Mouse (Mus musculus) intestine, embryonic 15.5 days (tissue): ENCODE measurements around the gene Pla2g16. TPM values are rescaled to one million over a fixed set of nuclear protein-coding genes. Genes with fewer than 3 reads are reported as not detected.

Experiments
- ATAC-seq: fragments of 200-750 bp; cut with Nextera tagmentation; 2 replicates; pipeline ENCODE4 v1.8.0; 2017; ENCODE audit warnings: moderate TSS enrichment, moderate library complexity
- H3K27ac ChIP-seq: fragments of 300-500 bp; sonication (generic); 2 replicates; pipeline ENCODE4 v1.5.1; 2015; ENCODE audit warnings: mild to moderate bottlenecking, inconsistent platforms
- H3K27me3 ChIP-seq: fragments of 300-500 bp; sonication (generic); replicated peaks from 2 replicates; pipeline ENCODE4 v1.6.1; 2015; ENCODE audit warnings: inconsistent platforms
- H3K36me3 ChIP-seq: fragments of 300-500 bp; sonication (generic); 2 replicates; pipeline ENCODE4 v1.6.1; 2015; ENCODE audit warnings: inconsistent platforms
- H3K4me1 ChIP-seq: fragments of 300-500 bp; sonication (generic); replicated peaks from 2 replicates; pipeline ENCODE4 v1.6.1; 2015; ENCODE audit warnings: inconsistent platforms
- H3K4me2 ChIP-seq: fragments of 300-500 bp; sonication (generic); replicated peaks from 2 replicates; pipeline ENCODE4 v1.6.1; 2015; ENCODE audit warnings: mild to moderate bottlenecking, inconsistent platforms
- H3K4me3 ChIP-seq: fragments of 300-500 bp; sonication (generic); replicated peaks from 2 replicates; pipeline ENCODE4 v1.5.1; 2015; ENCODE audit warnings: inconsistent platforms
- H3K9ac ChIP-seq: fragments of 300-500 bp; sonication (generic); 2 replicates; pipeline ENCODE4 v1.6.1; 2015; ENCODE audit warnings: inconsistent platforms
- H3K9me3 ChIP-seq: fragments of 300-500 bp; sonication (generic); 2 replicates; pipeline ENCODE4 v1.6.1; 2016; ENCODE audit warnings: inconsistent platforms
- WGBS: fragments of 180-500 bp; shearing (Covaris S2); methylation state at CpG from one replicate; pipeline ENCODE4 v1.1.7; 2015; 5-methylcytosine and 5-hydroxymethylcytosine counted together
- polyA plus RNA-seq: library from polyadenylated mRNA; unstranded; fragments of >200 nt; fragmentation: Nextera tagmentation; extraction: Ambion mirVana; gene quantifications from 2 replicates; pipeline ENCODE4 v1.2.1, GENCODE M21; 2015

Pla2g16 gene
- polyA plus RNA-seq, 1 experiment from 2014 or later: 7.6 TPM

DNA sequence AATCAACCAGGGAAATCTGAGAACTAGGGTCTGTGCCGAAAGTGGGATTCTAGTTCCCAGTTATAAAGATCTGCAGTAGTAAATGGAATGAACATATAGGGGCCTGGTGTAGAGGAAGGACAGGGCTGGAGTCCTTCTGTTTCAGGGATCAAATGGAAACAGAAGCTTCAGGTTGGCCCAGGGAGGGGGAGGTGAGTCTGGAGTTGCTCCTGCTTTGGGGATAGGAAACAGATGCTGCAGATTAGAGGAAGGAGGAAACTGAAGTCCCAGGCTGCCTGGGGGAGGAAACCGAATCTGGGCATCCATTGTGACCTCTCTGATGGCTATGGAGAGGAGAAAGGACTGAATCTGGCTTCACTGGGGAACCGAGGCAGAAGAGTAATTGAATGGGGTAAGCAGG is 11.1 kb downstream of the Pla2g16 start:
- no peak for ATAC-seq
- no peak overlapping the region for H3K9ac ChIP-seq
- H3K9me3 ChIP-seq: no peaks in the 10 kb centered on the region
- no peaks in the 10 kb centered on the region for H3K27me3 ChIP-seq
- 43% methylated on average over 3 of the region's 3 CpGs for WGBS
- no peak overlapping the region for H3K4me3 ChIP-seq
- no peaks in the 10 kb centered on the region for H3K36me3 ChIP-seq
- H3K27ac ChIP-seq: no peak overlapping the region
- H3K4me1 ChIP-seq: no peaks in the 10 kb centered on the region
- H3K4me2 ChIP-seq: no peak overlapping the region

DNA sequence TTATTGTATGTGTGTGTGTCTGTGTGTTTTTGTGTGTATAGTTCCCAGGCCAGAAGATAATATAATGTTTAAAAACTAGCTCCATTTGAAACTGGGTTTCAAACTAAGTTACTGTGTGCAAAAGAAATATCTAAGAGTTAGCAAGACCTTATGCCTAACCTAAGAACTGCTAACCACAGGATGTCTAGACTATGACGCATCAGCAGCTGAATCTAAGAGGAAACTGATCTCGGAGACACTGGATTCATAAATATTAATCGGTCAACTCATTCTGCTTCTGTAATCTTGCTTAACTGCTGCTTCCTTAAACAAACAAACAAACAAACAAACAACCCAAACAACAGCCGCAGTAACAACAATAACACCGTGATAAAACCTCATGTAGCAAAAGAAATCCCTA is 12.4 kb downstream of the Pla2g16 start:
- no peaks in the 10 kb centered on the region for H3K27me3 ChIP-seq
- no peak overlapping the region for H3K4me3 ChIP-seq
- no peaks in the 10 kb centered on the region for H3K4me1 ChIP-seq
- H3K27ac ChIP-seq: no peak overlapping the region
- H3K4me2 ChIP-seq: no peak overlapping the region
- ATAC-seq: no peak
- no peaks in the 10 kb centered on the region for H3K9me3 ChIP-seq
- WGBS: 85% methylated on average over 5 of the region's 5 CpGs
- H3K9ac ChIP-seq: no peak overlapping the region
- H3K36me3 ChIP-seq: no peaks in the 10 kb centered on the region

DNA sequence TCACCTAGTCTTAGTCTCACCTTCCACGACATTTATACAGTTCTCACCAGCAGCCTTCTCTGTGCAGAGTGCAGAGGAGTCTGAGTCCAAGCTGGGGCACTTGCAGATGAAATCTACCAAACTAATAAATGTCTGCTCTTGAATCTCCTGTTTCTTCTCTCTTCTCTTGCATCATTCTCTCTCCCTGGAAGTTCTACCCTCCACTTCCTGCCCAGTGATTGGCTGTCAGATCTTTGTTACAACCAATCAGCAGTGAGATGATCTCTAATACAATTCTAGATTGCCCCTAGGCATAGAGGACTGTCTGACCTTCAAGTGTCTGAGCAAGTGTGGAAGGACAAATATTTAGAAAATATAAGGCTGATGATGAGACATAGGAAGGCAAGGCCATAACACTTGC is 18.9 kb downstream of the Pla2g16 start:
- Histone ChIP-seq H3K27ac (no peak overlapping the region), H3K36me3 (no peaks in the 10 kb centered on the region), H3K27me3 (no peaks in the 10 kb centered on the region), H3K9ac (no peak overlapping the region), H3K4me1 (no peaks in the 10 kb centered on the region), H3K4me2 (no peak overlapping the region), H3K4me3 (no peak overlapping the region), H3K9me3 (no peaks in the 10 kb centered on the region)
- ATAC-seq: no peak
- 76% methylated on average over 1 of the region's 1 CpGs for WGBS

DNA sequence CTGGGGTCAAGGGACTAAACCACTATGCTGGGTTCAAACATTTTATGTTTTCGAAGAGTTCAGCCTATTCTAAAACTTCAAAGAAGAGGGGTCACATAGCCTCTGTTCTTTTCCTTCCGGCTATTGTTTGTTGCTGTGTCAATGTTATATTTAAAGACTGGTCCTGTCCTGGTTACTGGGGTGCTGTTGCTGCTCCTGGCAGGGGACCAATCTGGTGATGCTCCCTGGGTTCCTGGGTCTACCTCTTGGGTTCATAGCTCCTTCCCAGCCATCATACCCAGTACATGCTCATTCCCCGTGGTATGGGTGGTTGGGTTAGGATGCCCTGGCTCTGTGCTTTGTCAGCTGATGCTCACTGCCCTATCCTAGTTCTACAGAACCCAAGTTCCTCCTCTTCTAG is 20.5 kb downstream of the Pla2g16 start:
- Histone ChIP-seq H3K9ac (no peak overlapping the region), H3K4me1 (no peaks in the 10 kb centered on the region), H3K36me3 (no peaks in the 10 kb centered on the region), H3K4me2 (no peak overlapping the region), H3K4me3 (no peak overlapping the region), H3K27ac (no peak overlapping the region), H3K9me3 (no peaks in the 10 kb centered on the region), H3K27me3 (no peaks in the 10 kb centered on the region)
- ATAC-seq: no peak
- WGBS: 79% methylated on average over 3 of the region's 3 CpGs

DNA sequence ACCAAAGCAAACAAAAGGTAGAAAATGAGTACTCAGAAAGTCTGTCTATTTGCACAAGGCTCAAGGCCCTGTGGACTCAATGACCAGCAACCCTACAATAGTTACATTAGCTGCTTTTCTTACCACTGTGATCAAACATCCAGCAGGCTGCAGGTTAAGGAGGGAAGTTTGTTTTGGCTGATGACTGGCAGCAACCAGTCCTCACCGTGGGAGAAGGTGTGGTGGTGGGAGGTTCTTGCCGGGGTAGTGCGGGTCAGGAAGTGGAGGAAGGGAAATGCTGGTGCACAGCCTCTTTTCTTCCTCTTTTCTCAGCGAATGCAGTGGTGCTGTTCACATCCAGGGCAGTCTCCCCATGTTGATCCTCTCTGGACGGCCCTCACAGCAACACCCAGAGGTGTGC is 23.8 kb downstream of the Pla2g16 start:
- no peak overlapping the region for H3K27ac ChIP-seq

DNA sequence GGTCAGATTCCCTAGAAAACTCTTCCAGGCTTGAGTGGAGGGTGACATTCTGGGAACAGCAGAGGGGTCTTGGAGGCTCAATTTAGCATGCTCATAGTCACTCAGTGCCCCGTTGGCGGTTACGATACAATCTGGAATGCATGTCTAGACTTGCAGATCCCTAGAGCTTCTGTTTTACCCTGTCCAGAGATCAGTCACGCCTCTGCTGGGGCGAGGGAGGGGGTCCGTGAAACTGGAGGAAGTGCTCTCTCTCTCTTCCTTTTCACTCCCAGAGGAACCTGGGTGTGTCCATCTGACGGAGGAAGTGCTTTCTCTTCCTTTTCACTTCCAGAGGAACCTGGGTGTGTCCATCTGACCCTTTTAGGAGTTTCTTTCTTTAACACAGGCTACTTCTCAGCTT is 25.8 kb downstream of the Pla2g16 start:
- 59% methylated on average over 7 of the region's 7 CpGs for WGBS
- no peaks in the 10 kb centered on the region for H3K27me3 ChIP-seq
- no peak for ATAC-seq

More for the DNA sequence above, 23.8 kb downstream of the Pla2g16 start:
- no peaks in the 10 kb centered on the region for H3K36me3 ChIP-seq
- 43% methylated on average over 5 of the region's 5 CpGs for WGBS
- no peak for ATAC-seq
- no peaks in the 10 kb centered on the region for H3K27me3 ChIP-seq
- H3K4me3 ChIP-seq: no peak overlapping the region
- no peaks in the 10 kb centered on the region for H3K9me3 ChIP-seq
- H3K4me1 ChIP-seq: no peaks in the 10 kb centered on the region
- no peak overlapping the region for H3K9ac ChIP-seq
- no peak overlapping the region for H3K4me2 ChIP-seq

DNA sequence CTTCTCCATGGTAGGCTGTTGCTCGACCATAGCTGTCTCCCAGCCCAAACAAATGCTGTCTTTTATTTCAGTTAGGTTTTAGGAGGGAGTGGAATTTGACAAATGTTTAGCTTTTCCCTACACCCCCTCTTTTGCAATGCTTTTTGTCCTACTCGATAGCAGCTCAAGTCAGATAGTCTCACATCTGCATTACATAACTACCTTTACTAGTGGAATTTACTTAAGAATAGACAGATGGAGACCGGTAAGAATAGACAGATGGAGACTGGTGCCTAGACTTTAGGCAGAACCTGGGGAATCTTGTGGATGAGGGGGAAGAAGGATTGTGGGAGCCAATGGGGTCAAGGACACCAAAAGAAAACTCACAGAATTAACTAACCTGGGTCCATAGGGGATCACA is 26.3 kb downstream of the Pla2g16 start:
- 82% methylated on average over 3 of the region's 3 CpGs for WGBS
- no peak overlapping the region for H3K4me3 ChIP-seq
- H3K4me1 ChIP-seq: no peaks in the 10 kb centered on the region
- H3K27me3 ChIP-seq: no peaks in the 10 kb centered on the region
- H3K4me2 ChIP-seq: no peak overlapping the region
- no peaks in the 10 kb centered on the region for H3K36me3 ChIP-seq
- no peak for ATAC-seq
- H3K27ac ChIP-seq: no peak overlapping the region
- no peaks in the 10 kb centered on the region for H3K9me3 ChIP-seq
- H3K9ac ChIP-seq: no peak overlapping the region

More for the DNA sequence above, 25.8 kb downstream of the Pla2g16 start:
- H3K9ac ChIP-seq: no peak overlapping the region
- no peak overlapping the region for H3K4me2 ChIP-seq
- H3K9me3 ChIP-seq: no peaks in the 10 kb centered on the region
- H3K4me3 ChIP-seq: no peak overlapping the region
- H3K4me1 ChIP-seq: no peaks in the 10 kb centered on the region
- H3K27ac ChIP-seq: no peak overlapping the region
- H3K36me3 ChIP-seq: no peaks in the 10 kb centered on the region

DNA sequence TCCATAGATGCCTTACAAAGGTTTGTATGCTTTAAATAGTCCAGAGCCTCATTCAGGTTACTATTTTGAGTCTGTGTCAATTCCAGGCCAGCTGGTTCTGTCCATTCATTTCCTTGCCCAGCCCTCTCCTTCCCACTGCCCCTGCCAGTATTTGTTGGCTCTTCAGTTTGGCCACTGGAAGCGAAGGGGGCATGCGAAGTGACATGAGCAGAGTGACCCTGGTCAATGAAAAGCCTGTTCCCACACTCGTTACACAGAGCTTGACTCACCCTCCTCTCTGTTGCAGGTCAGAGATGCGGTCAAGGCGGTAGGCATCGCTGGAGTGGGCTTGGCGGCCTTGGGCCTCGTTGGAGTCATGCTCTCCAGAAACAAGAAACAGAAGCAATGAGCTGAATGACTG is 28.0 kb downstream of the Pla2g16 start:
- Histone ChIP-seq H3K4me1 (no peaks in the 10 kb centered on the region), H3K27me3 (no peaks in the 10 kb centered on the region), H3K9ac (no peak overlapping the region), H3K36me3 (no peaks in the 10 kb centered on the region), H3K9me3 (no peaks in the 10 kb centered on the region), H3K27ac (no peak overlapping the region), H3K4me2 (no peak overlapping the region), H3K4me3 (no peak overlapping the region)
- no peak for ATAC-seq
- 88% methylated on average over 8 of the region's 8 CpGs for WGBS

DNA sequence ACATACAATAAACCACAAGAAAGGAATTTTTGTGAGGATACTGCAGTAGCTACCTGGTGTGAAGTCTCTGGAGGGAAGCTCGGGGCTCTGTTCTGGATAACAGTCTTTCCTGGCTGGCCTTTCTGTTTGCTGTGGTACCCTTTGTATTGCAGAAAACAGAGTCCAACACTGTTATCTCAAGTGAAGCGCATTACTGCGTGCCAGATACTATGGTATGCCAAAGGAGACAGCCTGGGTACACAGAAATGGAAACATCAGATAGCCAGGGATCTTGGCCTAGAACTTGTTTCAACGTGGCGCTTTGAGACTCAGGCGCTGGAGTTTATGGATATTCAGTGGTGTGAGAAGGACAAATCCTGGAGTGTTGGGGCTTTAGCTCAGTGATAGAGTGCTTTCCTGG is 28.5 kb downstream of the Pla2g16 start:
- H3K9me3 ChIP-seq: no peaks in the 10 kb centered on the region
- no peak for ATAC-seq
- 85% methylated on average over 6 of the region's 6 CpGs for WGBS
- no peak overlapping the region for H3K27ac ChIP-seq
- H3K9ac ChIP-seq: no peak overlapping the region
- no peaks in the 10 kb centered on the region for H3K27me3 ChIP-seq
- no peak overlapping the region for H3K4me2 ChIP-seq
- no peak overlapping the region for H3K4me3 ChIP-seq
- no peaks in the 10 kb centered on the region for H3K36me3 ChIP-seq
- H3K4me1 ChIP-seq: no peaks in the 10 kb centered on the region

DNA sequence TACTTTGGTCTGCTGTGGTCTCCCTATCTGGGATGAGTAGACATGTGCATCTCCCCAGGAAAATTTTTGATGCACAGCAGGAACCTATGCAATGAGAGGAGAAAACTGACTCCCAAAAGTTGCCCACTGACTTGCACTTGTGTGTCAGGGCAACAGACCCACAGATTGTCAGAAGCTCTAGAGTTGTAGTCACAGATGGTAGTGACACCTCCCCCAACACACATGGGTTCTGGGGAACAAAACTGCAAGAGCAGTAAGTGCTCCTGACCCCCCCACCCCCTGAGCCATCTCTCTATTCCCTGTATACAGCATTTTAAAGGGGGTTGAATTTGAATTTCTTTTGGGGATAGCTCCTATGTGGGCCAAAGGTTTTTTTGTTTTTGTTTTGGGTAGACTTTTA is 33.5 kb downstream of the Pla2g16 start:
- H3K27ac ChIP-seq: no peak overlapping the region
- no peak overlapping the region for H3K4me2 ChIP-seq
- no peak for ATAC-seq
- no peaks in the 10 kb centered on the region for H3K36me3 ChIP-seq
- H3K4me3 ChIP-seq: no peak overlapping the region
- no peaks in the 10 kb centered on the region for H3K9me3 ChIP-seq
- H3K4me1 ChIP-seq: no peaks in the 10 kb centered on the region
- H3K9ac ChIP-seq: no peak overlapping the region
- H3K27me3 ChIP-seq: no peaks in the 10 kb centered on the region

DNA sequence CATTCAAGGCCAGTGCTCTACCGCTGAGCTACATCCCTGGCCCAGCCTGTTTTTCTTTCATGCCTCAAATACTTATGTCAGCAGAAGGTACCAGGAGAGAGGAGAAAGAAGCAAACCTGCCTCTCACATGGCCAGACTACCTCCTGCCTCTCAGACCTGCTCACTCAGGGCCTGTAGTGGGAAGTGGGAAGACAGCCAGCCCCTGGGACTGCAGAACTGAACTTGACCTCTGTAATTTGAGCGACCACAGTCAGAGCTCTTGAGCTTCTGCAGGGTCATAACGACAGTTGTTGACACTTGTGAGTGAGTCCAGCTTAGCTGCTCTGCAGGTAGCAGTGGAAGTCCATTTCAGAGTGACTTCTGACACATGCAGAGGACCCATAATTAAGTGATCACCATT is 34.8 kb downstream of the Pla2g16 start:
- Histone ChIP-seq H3K4me3 (no peak overlapping the region), H3K27me3 (no peaks in the 10 kb centered on the region), H3K4me1 (no peaks in the 10 kb centered on the region), H3K4me2 (no peak overlapping the region), H3K36me3 (no peaks in the 10 kb centered on the region), H3K9ac (no peak overlapping the region), H3K9me3 (no peaks in the 10 kb centered on the region), H3K27ac (no peak overlapping the region)
- WGBS: 34% methylated on average over 3 of the region's 3 CpGs
- no peak for ATAC-seq

DNA sequence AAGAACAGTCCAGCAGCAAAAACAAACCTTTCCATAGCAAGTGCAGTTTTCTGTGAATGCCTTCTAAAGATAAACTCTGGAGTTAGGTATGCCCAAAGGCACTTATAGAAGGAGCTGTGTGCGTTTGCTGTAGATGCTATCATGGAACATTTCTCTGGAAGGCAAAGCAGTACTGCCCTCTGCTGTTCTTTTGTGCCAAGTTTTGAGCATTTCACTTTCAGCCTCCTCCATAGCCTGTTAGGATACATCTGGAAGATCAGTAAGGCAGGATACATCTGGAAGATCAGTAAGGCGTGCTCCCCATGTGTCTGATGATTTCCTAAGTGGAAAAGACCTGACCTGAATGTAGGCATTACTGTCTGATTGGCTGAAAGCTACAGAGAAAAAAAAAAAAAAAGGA is 38.3 kb downstream of the Pla2g16 start:
- Histone ChIP-seq H3K36me3 (no peaks in the 10 kb centered on the region), H3K27me3 (no peaks in the 10 kb centered on the region), H3K4me1 (no peaks in the 10 kb centered on the region), H3K4me3 (no peak overlapping the region), H3K9ac (no peak overlapping the region), H3K27ac (no peak overlapping the region), H3K9me3 (no peaks in the 10 kb centered on the region), H3K4me2 (no peak overlapping the region)
- WGBS: 12% methylated on average over 2 of the region's 2 CpGs
- ATAC-seq: no peak

DNA sequence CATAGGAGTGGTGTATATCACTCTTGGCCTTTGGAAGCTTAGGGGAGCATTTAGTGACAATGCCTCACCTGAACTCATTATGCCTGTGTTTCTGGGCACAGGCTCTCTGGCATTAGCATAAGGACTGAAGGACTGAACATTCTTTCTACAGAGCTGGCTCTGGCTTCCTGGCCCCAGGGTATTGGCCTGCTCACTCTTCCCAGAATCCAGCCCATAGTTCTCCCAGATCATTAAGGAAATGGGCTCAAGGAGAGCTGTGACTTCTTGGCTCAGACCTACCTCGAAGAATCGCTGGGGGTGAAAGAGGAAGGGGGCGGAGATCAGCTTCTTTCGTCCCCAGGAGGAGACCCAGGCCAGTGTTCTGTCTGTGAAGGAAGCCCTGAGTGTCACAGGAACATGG is 41.2 kb downstream of the Pla2g16 start:
- H3K4me3 ChIP-seq: no peak overlapping the region
- 45% methylated on average over 4 of the region's 4 CpGs for WGBS
- H3K36me3 ChIP-seq: no peaks in the 10 kb centered on the region
- ATAC-seq: no peak
- no peak overlapping the region for H3K4me2 ChIP-seq
- no peak overlapping the region for H3K9ac ChIP-seq
- H3K4me1 ChIP-seq: no peaks in the 10 kb centered on the region
- no peaks in the 10 kb centered on the region for H3K9me3 ChIP-seq
- H3K27me3 ChIP-seq: no peaks in the 10 kb centered on the region
- no peak overlapping the region for H3K27ac ChIP-seq

DNA sequence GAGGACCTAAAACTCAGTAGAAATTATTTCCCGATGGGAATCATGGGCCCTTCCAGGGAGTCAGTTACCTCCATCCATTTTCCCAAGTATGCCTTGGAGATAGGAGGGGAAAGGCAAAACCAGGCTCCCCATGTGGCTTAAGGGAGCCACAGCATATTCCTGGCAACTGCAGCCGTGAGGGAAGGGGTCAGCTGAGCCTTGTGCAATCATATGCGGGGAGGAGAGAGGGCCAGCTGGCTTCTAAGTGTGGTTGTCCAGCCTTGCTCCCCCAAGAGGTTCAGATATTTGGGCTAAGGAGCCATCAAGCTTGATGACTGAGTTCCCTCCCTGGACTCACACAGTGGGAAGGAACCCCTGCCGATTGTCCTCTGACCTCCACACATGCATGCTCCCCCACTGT is 44.3 kb downstream of the Pla2g16 start:
- no peaks in the 10 kb centered on the region for H3K9me3 ChIP-seq
- ATAC-seq: no peak
- H3K27me3 ChIP-seq: no peaks in the 10 kb centered on the region
- no peak overlapping the region for H3K4me2 ChIP-seq
- WGBS: 84% methylated on average over 4 of the region's 4 CpGs
- H3K9ac ChIP-seq: no peak overlapping the region
- no peak overlapping the region for H3K27ac ChIP-seq
- peaks cover 4% of the 10 kb centered on the region; the same call in 1 of the 2 replicates for H3K4me1 ChIP-seq
- H3K36me3 ChIP-seq: no peaks in the 10 kb centered on the region
- no peak overlapping the region for H3K4me3 ChIP-seq
